Mouse (Mus musculus) C2C12 (cell line): ENCODE measurements around the gene Sp110.
"Not testable (repeated sequence)": the region's sequence is repeated elsewhere in the genome, so short reads cannot be mapped to it uniquely, and the experiment has no call there.

Experiments
- CEBPB ChIP-seq: IDR thresholded peaks from one replicate; pipeline ENCODE4 v1.6.1; 2011; ENCODE audit warnings: low read depth, mild to moderate bottlenecking, control low read depth, moderate library complexity
- CTCF ChIP-seq: IDR thresholded peaks from one replicate; pipeline ENCODE4 v1.5.1; 2011; ENCODE audit not compliant: control insufficient read depth, insufficient read depth, insufficient read length
- FOSL1 ChIP-seq: IDR thresholded peaks from one replicate; pipeline ENCODE4 v1.8.0; 2011; ENCODE audit warnings: mild to moderate bottlenecking, low read length; ENCODE audit not compliant: poor library complexity, insufficient read depth, severe bottlenecking
- MAX ChIP-seq: IDR thresholded peaks from one replicate; pipeline ENCODE4 v1.6.1; 2011; ENCODE audit warnings: mild to moderate bottlenecking, control low read depth
- MYOD1 ChIP-seq: IDR thresholded peaks from one replicate; pipeline ENCODE4 v1.6.1; 2011; ENCODE audit warnings: low read depth; ENCODE audit not compliant: control insufficient read depth, insufficient read length
- MYOG ChIP-seq: IDR thresholded peaks from one replicate; pipeline ENCODE4 v1.6.1; 2011; ENCODE audit not compliant: control insufficient read depth, insufficient read length; ENCODE audit errors: extremely low read depth
- USF1 ChIP-seq: IDR thresholded peaks from one replicate; pipeline ENCODE4 v1.6.1; 2011; ENCODE audit warnings: low read depth, mild to moderate bottlenecking, control low read depth, moderate library complexity

DNA sequence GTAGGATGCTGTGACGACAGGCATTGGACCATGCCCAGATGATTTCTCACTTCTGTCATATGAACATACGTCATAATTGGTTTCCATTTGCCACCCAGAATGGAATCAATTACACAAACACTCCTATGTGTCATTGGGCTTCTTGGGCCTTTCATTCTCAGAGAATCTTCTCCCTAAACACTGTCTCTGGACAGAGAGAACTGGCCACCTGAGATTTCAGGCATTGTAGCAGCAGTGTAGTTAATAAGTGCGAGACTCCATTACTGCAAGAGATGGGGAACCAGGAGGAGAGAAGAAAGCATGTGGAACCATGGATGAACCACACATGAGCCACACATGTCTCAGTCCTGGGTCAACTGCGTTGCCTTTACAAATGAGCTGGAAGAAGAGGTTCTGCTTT lies 9.7 kb upstream of the Sp110 start:
- TF ChIP-seq MYOG, CTCF, CEBPB, MAX, USF1, MYOD1, FOSL1: not testable (repeated sequence)
